Mouse (Mus musculus) cerebellum, adult 9-11 months (tissue): ENCODE results near the gene Cdh6.

Experiments used
- DNase-seq: peaks from one replicate; pipeline ENCODE4 v3.0.0; 2022

The Cdh6 gene

DNA sequence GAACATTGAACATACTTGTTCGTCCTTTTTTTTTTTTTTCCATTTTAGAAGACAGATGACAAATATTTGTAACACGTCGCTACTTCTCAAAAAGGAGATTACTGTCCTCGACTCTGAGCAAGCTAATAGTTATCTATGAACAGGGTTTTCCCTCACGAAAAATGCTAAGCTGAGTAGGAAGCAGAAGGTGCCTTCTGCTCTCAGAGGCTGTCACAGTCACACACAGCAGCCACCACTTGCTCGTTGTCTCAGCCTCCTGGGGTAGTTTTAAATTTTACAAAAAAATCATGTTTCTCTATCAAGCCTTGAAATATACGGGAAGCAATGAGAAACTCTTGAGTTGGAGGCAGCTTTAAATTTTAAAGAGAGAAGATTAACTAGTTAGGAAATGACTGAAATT is 125.6 kb downstream of the Cdh6 start:
- DNase-seq = no peak

- DNase-seq = no peak
Measured at GRCm38 (mm10) chr15:13034436-13034835, 139.0 kb downstream of the Cdh6 start.

- DNase-seq = no peak
Measured at GRCm38 (mm10) chr15:13030641-13031040, 142.8 kb downstream of the Cdh6 start.

GRCm38 (mm10) chr15:13027513-13027912 is 146.0 kb downstream of the Cdh6 start:
- no peak for DNase-seq

- DNase-seq = no peak
Measured at GRCm38 (mm10) chr15:13016756-13017357, 156.6 kb downstream of the Cdh6 start.

GRCm38 (mm10) chr15:13008803-13009202 is 164.7 kb downstream of the Cdh6 start:
- DNase-seq = no peak

DNA sequence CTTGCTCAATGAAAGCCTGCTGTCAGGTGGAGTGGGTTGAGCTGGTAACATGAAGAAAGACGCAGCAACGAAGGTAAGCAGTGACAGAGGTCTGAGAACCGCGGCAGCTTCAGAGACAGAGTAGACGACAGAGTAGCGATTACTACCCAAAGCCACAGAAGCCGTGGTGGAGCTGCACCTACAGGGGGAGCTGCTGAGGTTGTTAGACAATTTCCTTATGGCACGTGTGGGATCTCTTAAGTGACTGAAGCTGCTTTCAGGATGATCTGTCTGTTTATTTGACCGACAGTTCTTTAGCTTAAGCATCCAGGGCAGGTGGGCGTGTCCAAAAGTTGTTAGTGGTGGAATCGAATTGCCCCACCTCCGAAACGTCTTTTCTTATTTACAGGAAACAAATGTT is 167.5 kb downstream of the Cdh6 start:
- DNase-seq = no peak

- DNase-seq = no peak
Measured at GRCm38 (mm10) chr15:13001549-13001948, 171.9 kb downstream of the Cdh6 start.

DNA sequence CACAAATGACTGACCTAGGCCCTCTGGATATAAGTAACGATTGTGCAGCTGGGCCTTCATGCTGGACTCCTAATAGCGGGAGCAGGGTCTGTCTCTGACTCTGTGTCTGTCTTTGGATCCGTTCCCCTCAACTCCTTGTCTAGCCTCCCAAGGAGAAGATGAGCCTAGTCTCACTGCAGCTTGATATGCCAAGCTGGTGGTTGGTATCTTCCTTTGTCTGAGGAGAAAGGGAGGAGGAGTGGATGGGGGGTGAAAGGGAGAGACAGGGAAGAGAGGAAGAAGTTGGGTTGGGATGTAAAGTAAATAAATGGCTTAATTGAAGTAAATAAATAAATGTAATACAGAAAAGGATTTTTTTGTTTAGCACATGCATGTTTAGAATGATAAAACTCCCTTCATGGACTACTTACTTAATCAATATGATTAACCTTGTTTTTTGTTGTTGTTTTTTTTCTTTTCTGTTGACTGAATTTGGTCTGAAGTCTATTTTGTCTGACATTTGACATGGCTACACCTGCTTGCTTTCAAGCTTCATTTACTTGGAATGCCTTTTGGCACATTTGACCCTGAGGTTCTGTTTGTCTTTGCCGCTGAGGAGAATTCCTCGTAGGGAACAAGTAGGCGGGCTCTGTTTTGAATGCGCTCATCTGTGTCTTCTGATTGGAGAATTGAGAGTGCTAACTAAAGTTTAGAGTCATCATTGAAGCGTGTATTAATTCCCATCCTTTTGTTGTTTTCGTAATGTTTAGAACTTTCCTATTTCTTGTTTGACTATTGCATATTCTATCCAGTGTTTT is 178.7 kb downstream of the Cdh6 start:
- DNase-seq = no peak
